Mouse (Mus musculus) MEL (cell line): ENCODE measurements at regions not wholly inside any gene's neighbourhood (a gene's known extent, or its start where the extent isn't known, plus 50 kb on each side); places are given as distances from the start of the nearest gene placed in this dataset.

ENCODE experiments used
- DNase-seq: peaks from one replicate; pipeline ENCODE4 v3.0.0; 2011; ENCODE audit warnings: low read depth, low spot score
- H3K27ac ChIP-seq: 2 replicates; pipeline ENCODE4 v1.5.1; 2012; ENCODE audit warnings: low read depth, mild to moderate bottlenecking, control low read depth, low read length, moderate library complexity; ENCODE audit not compliant: control insufficient read depth
- H3K27me3 ChIP-seq, 2 experiments: fragments of 150-350 bp in 1 of 2; sonication (generic) in 1 of 2; 2 replicates each; pipeline ENCODE4 v1.6.1; 2012; ENCODE audit warnings: low read length in 2 of 2, mild to moderate bottlenecking in 2 of 2, improper control_type of control experiment in 1 of 2, moderate library complexity in 1 of 2; ENCODE audit not compliant: insufficient read depth in 2 of 2, control insufficient read depth in 1 of 2
- H3K36me3 ChIP-seq, 2 experiments: 2 replicates each; pipeline ENCODE4 v1.6.1; 2012 to 2014; ENCODE audit warnings: low read length in 2 of 2, improper control_type of control experiment in 1 of 2, inconsistent platforms in 1 of 2, mild to moderate bottlenecking in 1 of 2; ENCODE audit not compliant: insufficient read depth in 2 of 2, control insufficient read depth in 1 of 2
- H3K4me1 ChIP-seq, 2 experiments: fragments of 150-350 bp in 1 of 2; sonication (generic) in 1 of 2; 2 replicates each; pipeline ENCODE4 v1.6.1; 2012; ENCODE audit warnings: low read length in 2 of 2, improper control_type of control experiment in 1 of 2, mild to moderate bottlenecking in 1 of 2; ENCODE audit not compliant: insufficient read depth in 2 of 2, control insufficient read depth in 1 of 2
- H3K4me3 ChIP-seq, 2 experiments: fragments of 150-350 bp in 1 of 2; sonication (generic) in 1 of 2; 2 replicates each; pipeline ENCODE4 v1.5.1; 2012; ENCODE audit warnings: low read depth in 2 of 2, low read length in 2 of 2, mild to moderate bottlenecking in 2 of 2, moderate library complexity in 2 of 2, control low read depth in 1 of 2, improper control_type of control experiment in 1 of 2; ENCODE audit not compliant: control insufficient read depth in 1 of 2, insufficient read depth in 1 of 2
- H3K79me2 ChIP-seq: 2 replicates; pipeline ENCODE4 v1.6.1; 2012; ENCODE audit warnings: mild to moderate bottlenecking, low read length, moderate library complexity; ENCODE audit not compliant: control insufficient read depth, poor library complexity, insufficient read depth
- H3K9ac ChIP-seq: 2 replicates; pipeline ENCODE4 v1.6.1; 2012; ENCODE audit warnings: low read depth, mild to moderate bottlenecking, control low read depth, low read length, moderate library complexity; ENCODE audit not compliant: control insufficient read depth, poor library complexity, severe bottlenecking
- H3K9me3 ChIP-seq: fragments of 150-350 bp; sonication (generic); replicated peaks from 2 replicates; pipeline ENCODE4 v1.6.1; 2012; ENCODE audit warnings: mild to moderate bottlenecking, low read length, improper control_type of control experiment, moderate library complexity; ENCODE audit not compliant: insufficient read depth
- BHLHE40 ChIP-seq: IDR thresholded peaks from 2 replicates; pipeline ENCODE4 v1.6.1; 2012; ENCODE audit warnings: low read depth, mild to moderate bottlenecking, inconsistent platforms, low read length, improper control_type of control experiment, borderline replicate concordance
- CHD1 ChIP-seq: IDR thresholded peaks from 2 replicates; pipeline ENCODE4 v1.6.1; 2012; ENCODE audit warnings: low read depth, mild to moderate bottlenecking, inconsistent platforms, low read length, improper control_type of control experiment
- E2F4 ChIP-seq: IDR thresholded peaks from 2 replicates; pipeline ENCODE4 v1.6.1; 2011; ENCODE audit warnings: low read depth, low read length, improper control_type of control experiment, borderline replicate concordance
- EP300 ChIP-seq, 2 experiments: IDR thresholded peaks; 2 replicates each; pipeline ENCODE4 v1.6.1; 2011; ENCODE audit warnings: improper control_type of control experiment in 2 of 2, low read length in 2 of 2, low read depth in 1 of 2, mild to moderate bottlenecking in 1 of 2
- GABPA ChIP-seq: IDR thresholded peaks from 2 replicates; pipeline ENCODE4 v1.6.1; 2012; ENCODE audit warnings: low read depth, mild to moderate bottlenecking, inconsistent platforms, low read length, improper control_type of control experiment, moderate library complexity
- GATA1 ChIP-seq: IDR thresholded peaks from 2 replicates; pipeline ENCODE4 v1.6.1; 2011; ENCODE audit warnings: low read depth, low read length, improper control_type of control experiment
- HCFC1 ChIP-seq: IDR thresholded peaks from 2 replicates; pipeline ENCODE4 v1.6.1; 2012; ENCODE audit warnings: low read depth, mild to moderate bottlenecking, inconsistent platforms, low read length, improper control_type of control experiment, moderate library complexity
- JUND ChIP-seq: IDR thresholded peaks from 2 replicates; pipeline ENCODE4 v1.6.1; 2011; ENCODE audit warnings: low read depth, mild to moderate bottlenecking, improper control_type of control experiment, low read length
- KAT2A ChIP-seq: conservative IDR thresholded peaks from 2 replicates; pipeline ENCODE4 v1.6.1; 2012; ENCODE audit warnings: low read depth, low read length, improper control_type of control experiment, inconsistent platforms
- MAX ChIP-seq: IDR thresholded peaks from 2 replicates; pipeline ENCODE4 v1.6.1; 2011; ENCODE audit warnings: low read length, improper control_type of control experiment
- MXI1 ChIP-seq: IDR thresholded peaks from 2 replicates; pipeline ENCODE4 v1.6.1; 2011; ENCODE audit warnings: mild to moderate bottlenecking, low read depth, low read length, improper control_type of control experiment
- MYB ChIP-seq: IDR thresholded peaks from 2 replicates; pipeline ENCODE4 v1.6.1; 2011; ENCODE audit warnings: mild to moderate bottlenecking, low read depth, low read length, improper control_type of control experiment
- MYC ChIP-seq: IDR thresholded peaks from 2 replicates; pipeline ENCODE4 v1.6.1; 2011; ENCODE audit warnings: low read depth, mild to moderate bottlenecking, low read length, improper control_type of control experiment, moderate library complexity
- NRF1 ChIP-seq: IDR thresholded peaks from 2 replicates; pipeline ENCODE4 v1.6.1; 2014; ENCODE audit warnings: low read depth, mild to moderate bottlenecking, inconsistent platforms, low read length, improper control_type of control experiment, moderate library complexity; ENCODE audit not compliant: poor library complexity, insufficient read depth, severe bottlenecking
- POLR2AphosphoS2 ChIP-seq: IDR thresholded peaks from 2 replicates; pipeline ENCODE4 v1.6.1; 2011; ENCODE audit warnings: low read length, improper control_type of control experiment
- RAD21 ChIP-seq: IDR thresholded peaks from 2 replicates; pipeline ENCODE4 v1.6.1; 2011; ENCODE audit warnings: mild to moderate bottlenecking, low read depth, low read length, improper control_type of control experiment
- RCOR1 ChIP-seq: IDR thresholded peaks from 2 replicates; pipeline ENCODE4 v1.6.1; 2012; ENCODE audit warnings: low read depth, mild to moderate bottlenecking, inconsistent platforms, low read length, improper control_type of control experiment
- TCF12 ChIP-seq: IDR thresholded peaks from 2 replicates; pipeline ENCODE4 v1.6.1; 2014; ENCODE audit warnings: low read depth, mild to moderate bottlenecking, inconsistent platforms, low read length, improper control_type of control experiment, moderate library complexity
- UBTF ChIP-seq: IDR thresholded peaks from 2 replicates; pipeline ENCODE4 v1.6.1; 2012; ENCODE audit warnings: low read depth, mild to moderate bottlenecking, inconsistent platforms, low read length, improper control_type of control experiment, moderate library complexity, borderline replicate concordance; ENCODE audit not compliant: insufficient read depth
- ZKSCAN1 ChIP-seq: IDR thresholded peaks from 2 replicates; pipeline ENCODE4 v1.6.1; 2012; ENCODE audit warnings: low read depth, mild to moderate bottlenecking, inconsistent platforms, low read length, improper control_type of control experiment, moderate library complexity
- ZNF384 ChIP-seq: IDR thresholded peaks from 2 replicates; pipeline ENCODE4 v1.6.1; 2012; ENCODE audit warnings: low read depth, mild to moderate bottlenecking, inconsistent platforms, low read length, improper control_type of control experiment

DNA sequence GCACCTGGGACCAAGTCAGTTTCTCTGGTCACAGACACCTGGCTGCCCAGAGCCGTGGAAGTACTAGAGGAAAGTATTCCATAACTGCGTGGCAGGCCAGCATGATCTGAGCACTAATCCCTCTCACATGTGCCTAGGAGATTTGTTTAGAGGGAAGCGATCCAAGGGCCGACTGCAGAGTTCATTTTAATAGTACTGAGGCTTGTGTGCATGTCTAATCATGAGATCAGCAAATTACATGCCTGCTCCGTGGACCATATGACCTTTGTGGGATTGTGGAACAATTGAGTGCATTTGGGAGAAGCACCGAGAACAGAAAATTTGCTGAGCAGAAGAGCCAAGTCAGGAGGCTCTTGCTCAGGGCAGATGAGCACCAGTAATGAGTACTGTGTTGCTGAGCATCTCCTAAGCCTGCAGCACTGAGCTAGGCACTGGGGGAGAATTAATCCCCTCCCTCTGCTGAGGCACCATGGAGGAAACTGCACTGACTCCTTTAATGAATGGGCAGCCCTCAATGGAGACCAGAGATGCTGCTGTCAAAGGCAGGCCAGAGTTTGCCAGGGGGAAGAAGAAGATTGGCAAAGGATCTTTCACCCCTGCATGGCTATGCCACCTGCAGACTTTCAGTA is 445.1 kb upstream of the Meis1 start:
- Histone ChIP-seq H3K4me3 (no peak overlapping the region), H3K27ac (no peak overlapping the region), H3K27me3 (peaks cover 0 to 3% of the 10 kb centered on the region in 2 experiments; a peak in 2 of 4 replicates), H3K79me2 (no peaks in the 10 kb centered on the region), H3K9me3 (no peaks in the 10 kb centered on the region), H3K9ac (no peak overlapping the region), H3K4me1 (no peaks in the 10 kb centered on the region), H3K36me3 (no peaks in the 10 kb centered on the region)
- TF ChIP-seq MYB (no peak), KAT2A (no peak), JUND (no peak), ZNF384 (no peak), MAX (no peak), GABPA (no peak)
- no peak for DNase-seq

DNA sequence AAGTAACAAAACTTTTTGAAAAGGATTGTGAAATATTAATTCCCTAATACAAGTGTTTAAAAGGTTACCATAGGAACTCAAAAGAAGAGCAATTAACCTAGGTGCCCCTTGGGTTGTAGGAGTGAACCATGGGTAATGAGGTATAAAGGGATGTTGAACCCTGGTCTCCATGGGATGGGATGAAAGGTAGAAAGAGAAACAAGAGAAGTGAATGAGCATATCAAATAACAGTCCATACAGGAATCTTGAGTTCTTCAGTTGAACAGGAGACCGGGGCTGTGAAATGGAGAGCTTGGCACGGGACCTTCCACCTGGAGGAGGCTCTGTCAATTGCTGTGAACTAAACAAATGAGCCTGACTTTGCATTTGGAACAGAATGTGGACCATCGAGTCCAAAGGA is 449.6 kb upstream of the Meis1 start:
- no peak overlapping the region for H3K27ac ChIP-seq
- no peaks in the 10 kb centered on the region for H3K4me1 ChIP-seq
- no peak for TF ChIP-seq HCFC1
- TF ChIP-seq CHD1 = no peak
- TF ChIP-seq MYC = no peak
- no peak for TF ChIP-seq MAX
- TF ChIP-seq GABPA = no peak
- TF ChIP-seq UBTF = no peak
- TF ChIP-seq RCOR1 = no peak
- no peak for TF ChIP-seq TCF12
- no peak for TF ChIP-seq BHLHE40
- TF ChIP-seq EP300 (IDR thresholded peaks at IDR 0.05; ENCODE audit: low read depth in 1 of 2, low read length in 2 of 2) = no peak
- TF ChIP-seq POLR2AphosphoS2 = no peak
- TF ChIP-seq MXI1 = no peak
- no peak for TF ChIP-seq E2F4
- no peak for TF ChIP-seq ZNF384
- no peak for TF ChIP-seq ZKSCAN1
- no peak for TF ChIP-seq GATA1
- TF ChIP-seq MYB = no peak
- no peak for TF ChIP-seq NRF1
- no peak for TF ChIP-seq RAD21
- no peak overlapping the region for H3K9ac ChIP-seq
- no peaks in the 10 kb centered on the region for H3K36me3 ChIP-seq
- H3K79me2 ChIP-seq = no peaks in the 10 kb centered on the region
- no peak overlapping the region for H3K4me3 ChIP-seq
- no peak for DNase-seq
- H3K27me3 ChIP-seq = peaks cover 0 to 2% of the 10 kb centered on the region in 2 experiments; a peak in 1 of 4 replicates
- H3K9me3 ChIP-seq = no peaks in the 10 kb centered on the region
